Mouse (Mus musculus): ENCODE measurements at regions not wholly inside any gene's neighbourhood (a gene's known extent, or its start where the extent isn't known, plus 50 kb on each side); places are given as distances from the start of the nearest gene placed in this dataset.

- no peak overlapping the region for H3K4me2 ChIP-seq (ENCODE audit: low read length)
- ATAC-seq (replicated peaks; ENCODE audit: low FRiP score, low read depth) (no peak; the same call in 1 of the 2 replicates), DNase-seq (ENCODE audit: low spot score) (peak; percentile 85)
- WGBS = 7% methylated on average over 4 of the region's 4 CpGs
- H3K36me3 ChIP-seq (ENCODE audit: insufficient read depth, low read length) = no peaks in the 10 kb centered on the region
- H3K9me3 ChIP-seq (replicated peaks; ENCODE audit: low read length) = no peaks in the 10 kb centered on the region
- peak; percentile 81 for TF ChIP-seq CTCF (IDR thresholded peaks at IDR 0.05; ENCODE audit: low read depth)
- H3K27ac ChIP-seq = no peak overlapping the region
- H3K9ac ChIP-seq (ENCODE audit: low read depth, low read length) = no peak overlapping the region
- H3K4me3 ChIP-seq (replicated peaks; ENCODE audit: low read depth, low read length) = no peak overlapping the region
- H3K27me3 ChIP-seq (ENCODE audit: insufficient read depth, low read length) = no peaks in the 10 kb centered on the region
- no peaks in the 10 kb centered on the region for H3K4me1 ChIP-seq (replicated peaks; ENCODE audit: insufficient read depth, low read length)
Observed at GRCm38 (mm10) chr7:88544393-88544792, 114.3 kb downstream of the Rab38 start.

GRCm38 (mm10) chr7:88544976-88545654, 115.0 kb downstream of the Rab38 start:
- H3K27me3 ChIP-seq (ENCODE audit: insufficient read depth, low read length) = no peaks in the 10 kb centered on the region
- H3K9me3 ChIP-seq (replicated peaks; ENCODE audit: low read length) = no peaks in the 10 kb centered on the region
- no peaks in the 10 kb centered on the region for H3K4me1 ChIP-seq (replicated peaks; ENCODE audit: insufficient read depth, low read length)
- TF ChIP-seq CTCF (IDR thresholded peaks at IDR 0.05; ENCODE audit: low read depth) = no peak
- no peaks in the 10 kb centered on the region for H3K36me3 ChIP-seq (ENCODE audit: insufficient read depth, low read length)
- no peak overlapping the region for H3K4me3 ChIP-seq (replicated peaks; ENCODE audit: low read depth, low read length)
- no peak overlapping the region for H3K4me2 ChIP-seq (ENCODE audit: low read length)
- no peak overlapping the region for H3K27ac ChIP-seq
- no peak for ATAC-seq (replicated peaks; ENCODE audit: low FRiP score, low read depth)
- no peak overlapping the region for H3K9ac ChIP-seq (ENCODE audit: low read depth, low read length)
- 60% methylated on average over 5 of the region's 5 CpGs for WGBS
- no peak for DNase-seq (ENCODE audit: low spot score)

- H3K4me1 ChIP-seq (replicated peaks; ENCODE audit: insufficient read depth, low read length) = no peaks in the 10 kb centered on the region
- no peak for TF ChIP-seq CTCF (IDR thresholded peaks at IDR 0.05; ENCODE audit: low read depth)
Observed at GRCm38 (mm10) chr7:88575073-88575472, 145.0 kb downstream of the Rab38 start.

GRCm38 (mm10) chr7:88600781-88601180, 170.7 kb downstream of the Rab38 start:
- Histone ChIP-seq H3K4me3 (replicated peaks; ENCODE audit: low read depth, low read length) (no peak overlapping the region), H3K9me3 (replicated peaks; ENCODE audit: low read length) (no peaks in the 10 kb centered on the region), H3K27ac (no peak overlapping the region), H3K4me1 (replicated peaks; ENCODE audit: insufficient read depth, low read length) (no peaks in the 10 kb centered on the region), H3K27me3 (ENCODE audit: insufficient read depth, low read length) (no peaks in the 10 kb centered on the region), H3K36me3 (ENCODE audit: insufficient read depth, low read length) (no peaks in the 10 kb centered on the region), H3K9ac (ENCODE audit: low read depth, low read length) (no peak overlapping the region), H3K4me2 (ENCODE audit: low read length) (no peak overlapping the region)
- DNase-seq (ENCODE audit: low spot score) (no peak), ATAC-seq (replicated peaks; ENCODE audit: low FRiP score, low read depth) (no peak)
- no peak for TF ChIP-seq CTCF (IDR thresholded peaks at IDR 0.05; ENCODE audit: low read depth)
- 72% methylated on average over 1 of the region's 1 CpGs for WGBS

More at GRCm38 (mm10) chr7:88575073-88575472, 145.0 kb downstream of the Rab38 start:
- Histone ChIP-seq H3K4me3 (replicated peaks; ENCODE audit: low read depth, low read length) (no peak overlapping the region), H3K9me3 (replicated peaks; ENCODE audit: low read length) (no peaks in the 10 kb centered on the region), H3K9ac (ENCODE audit: low read depth, low read length) (no peak overlapping the region), H3K36me3 (ENCODE audit: insufficient read depth, low read length) (no peaks in the 10 kb centered on the region), H3K27ac (no peak overlapping the region), H3K27me3 (ENCODE audit: insufficient read depth, low read length) (no peaks in the 10 kb centered on the region), H3K4me2 (ENCODE audit: low read length) (no peak overlapping the region)
- DNase-seq (ENCODE audit: low spot score) (no peak), ATAC-seq (replicated peaks; ENCODE audit: low FRiP score, low read depth) (no peak)
- WGBS = 82% methylated on average over 1 of the region's 1 CpGs
